Mouse (Mus musculus) lung, postnatal 14 days (tissue): ENCODE data around the gene Agap2.

Experiments
- DNase-seq: peaks from one replicate; pipeline ENCODE4 v3.0.0; 2021

Gene Agap2

DNA sequence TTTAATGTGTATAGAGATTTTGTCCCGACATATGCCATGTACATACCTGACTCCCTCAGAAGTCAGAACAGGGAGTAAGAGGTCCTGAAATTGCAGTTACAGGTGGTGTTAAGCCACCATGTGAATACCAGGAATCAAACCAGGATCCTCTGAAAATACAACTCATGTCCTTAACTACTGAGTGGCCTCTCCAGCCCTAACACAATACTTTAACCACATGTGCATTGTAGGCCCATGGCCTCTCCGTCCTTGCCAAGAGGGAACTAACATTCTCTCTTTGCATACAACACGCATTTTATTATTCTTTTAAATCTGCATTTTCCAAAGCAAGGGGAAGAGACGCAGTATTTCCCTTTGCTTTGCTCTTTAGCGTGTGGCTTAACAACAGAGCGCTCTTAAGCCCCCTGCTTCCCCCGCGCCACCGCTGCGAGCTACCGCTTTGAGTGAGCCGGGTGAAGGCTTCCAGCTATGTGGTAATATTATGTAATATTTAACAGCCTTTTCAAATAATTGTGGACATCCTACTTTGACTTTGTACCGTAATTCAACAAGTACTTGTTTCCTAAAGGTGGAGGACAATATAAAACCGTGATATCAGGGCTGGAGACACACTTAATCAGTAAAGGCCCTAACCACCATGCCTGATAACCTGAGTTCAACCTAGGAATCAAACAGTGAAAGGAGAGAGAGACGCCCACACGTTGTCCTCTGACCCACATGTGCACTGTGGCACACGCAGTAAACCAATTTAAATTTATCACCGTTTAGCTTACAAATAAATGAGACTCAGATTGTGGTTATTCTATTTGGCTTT lies 63.5 kb downstream of the Agap2 start:
- DNase-seq, result no peak

DNA sequence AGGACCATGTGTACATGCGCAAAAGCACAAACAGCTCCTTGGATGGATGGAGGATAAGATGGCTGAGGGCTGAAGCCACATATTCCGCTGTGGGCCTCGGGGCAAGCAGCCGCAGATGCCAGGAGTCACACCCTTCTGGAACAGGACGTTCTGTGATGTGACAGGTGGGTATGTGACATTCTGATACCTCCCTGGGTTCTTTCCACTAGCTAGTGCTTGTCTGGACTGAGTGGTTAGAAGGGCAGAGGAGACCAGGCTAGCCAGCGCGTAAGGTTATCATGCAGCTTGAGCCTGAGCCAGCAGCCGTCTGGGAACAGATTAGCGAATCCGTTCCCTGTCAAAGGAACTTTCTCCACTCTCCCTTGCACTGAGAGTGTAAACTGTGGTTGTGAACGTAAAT lies 65.9 kb downstream of the Agap2 start:
- DNase-seq, result no peak

DNA sequence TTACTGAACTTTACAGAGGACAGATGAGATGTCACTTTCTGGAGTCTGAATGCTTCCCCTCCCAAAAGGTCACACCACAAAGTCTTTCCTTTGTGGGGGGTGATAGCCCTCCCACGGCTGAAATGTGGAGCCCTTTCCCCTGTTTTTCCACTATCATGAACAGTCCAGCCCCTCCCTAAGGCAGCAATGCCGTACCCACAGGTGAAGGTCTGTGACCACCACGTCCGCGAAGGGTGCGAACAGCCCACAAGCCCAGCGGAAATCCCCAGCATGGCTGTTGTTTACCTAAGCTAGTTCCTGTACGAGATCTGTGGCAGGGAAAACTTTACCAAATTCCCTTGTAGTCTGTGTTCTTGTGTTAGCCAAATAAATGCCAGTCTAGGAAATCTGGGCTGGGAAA lies 66.4 kb downstream of the Agap2 start:
- no peak for DNase-seq
